In the genomic region with DNA sequence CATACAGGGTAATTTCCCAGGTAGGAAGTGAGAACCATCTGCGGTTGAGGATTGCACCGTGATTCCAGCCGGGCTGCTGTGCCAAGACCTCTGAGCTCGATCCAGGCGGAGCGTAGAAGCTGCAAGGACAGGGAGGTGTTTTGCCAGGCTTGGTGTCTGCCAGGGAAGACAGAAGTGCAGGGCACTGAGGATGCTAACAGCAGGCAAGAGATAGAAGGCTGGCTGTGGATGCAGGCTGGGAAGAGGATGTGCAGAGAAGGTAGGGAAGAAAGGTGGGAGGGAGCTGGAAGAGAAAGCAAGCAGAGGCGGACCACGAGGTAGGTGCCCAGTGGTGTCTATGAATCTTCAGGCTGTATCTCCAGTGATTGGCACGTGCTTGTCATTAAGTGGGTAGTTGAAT, we compare ENCODE assay signal across 32 mouse cellular contexts. TPM values are rescaled to one million over a fixed set of nuclear protein-coding genes. Genes with fewer than 3 reads are reported as not detected.
A peak's percentile ranks its signal among the peaks of the same experiment; 100 is the strongest.
DNase-seq lines count a peak whose midpoint lies in the region; ATAC-seq lines count a peak whose summit lies in the region.
"Had no signal": no experiment of that assay in that cellular context is flagged by ENCODE, and none has a peak within 500 bp of the region (broad histone marks: within the 10 kb centered on the region; RNA-seq: fewer than 3 reads in every experiment).

No protein-coding gene starts in this region.

- H3K4me3 ChIP-seq in megakaryocyte, embryonic 14.5 days (replicated peaks) = peak overlapping the region; percentile 46
- H3K4me3 ChIP-seq: embryonic facial prominence, embryonic 12.5 days; heart, embryonic 12.5 days; midbrain, embryonic 13.5 days; neural tube, embryonic 13.5 days had no signal

- H3K36me3 ChIP-seq in megakaryocyte, embryonic 14.5 days (replicated peaks; ENCODE audit: low read length) = peaks cover 47% of the 10 kb centered on the region

- no peak for ATAC-seq in megakaryocyte, adult 5-6 weeks (ENCODE audit: poor library complexity, severe bottlenecking)
- ATAC-seq: forebrain, embryonic 14.5 days; intestine, postnatal 0 days; liver, embryonic 12.5 days; liver, postnatal 0 days; midbrain, embryonic 13.5 days; Patski had no signal

- no peaks in the 10 kb centered on the region for H3K27me3 ChIP-seq in megakaryocyte, embryonic 14.5 days (replicated peaks)
- H3K27me3 ChIP-seq: Patski had no signal

- intact Hi-C loops in heart, postnatal 36 days (cut with DNase I) = no loop called here

- no peaks in the 10 kb centered on the region for H3K9me3 ChIP-seq in megakaryocyte, embryonic 14.5 days
- H3K9me3 ChIP-seq: embryonic facial prominence, embryonic 12.5 days; heart, embryonic 12.5 days; liver, embryonic 12.5 days; midbrain, embryonic 13.5 days; neural tube, embryonic 13.5 days had no signal

- peaks cover 87% of the 10 kb centered on the region for H3K4me1 ChIP-seq in megakaryocyte, embryonic 14.5 days

- peak; percentile 47 to 54 for DNase-seq in cerebellum, postnatal 10 days
- no peak for DNase-seq in cerebellum, postnatal 36 days
- DNase-seq in heart, adult 11 months = peak; percentile 95
- DNase-seq in heart, postnatal 36 days = no peak
- DNase-seq in telencephalon, adult 2 months (ENCODE audit: low read depth, low spot score) = peak; percentile 50
- DNase-seq: adrenal gland, postnatal 10 days; cerebellum, adult 11-12 months; cerebellum, postnatal 25 days; embryo, embryonic 11 days; kidney, adult 9 months; kidney, postnatal 14 days; left cerebral cortex, postnatal 4 days; liver, postnatal 0 days; lung, postnatal 36 days; right cerebral cortex, postnatal 25 days; thymus, adult 18-20 months; thymus, postnatal 36 days had no signal

RNA-seq across cellular contexts. Expression of gene Ripor1, which starts 6.8 kb away (rescaled TPM):
- 10 to 100 TPM; 53.0 to 53.8 TPM for total RNA-seq in heart, postnatal 36 days (2021)
- 19.3 and 27.7 TPM in 2 replicates for polyA plus RNA-seq in megakaryocyte, embryonic 14.5 days (2012; ENCODE audit: insufficient read depth, low replicate concordance)
- 13.5 and 16.9 TPM in 2 replicates for total RNA-seq in megakaryocyte, adult 5-6 weeks (2015)
- total RNA-seq in megakaryocyte, adult 5-6 weeks (2017) = 1.6 and 2.6 TPM in 2 replicates

RNA-seq across cellular contexts. Expression of gene Ctcf, which starts 24.5 kb away (rescaled TPM):
- 10 to 100 TPM; 40.0 to 43.0 TPM for total RNA-seq in heart, postnatal 36 days (2021)
- polyA plus RNA-seq in megakaryocyte, embryonic 14.5 days (2012; ENCODE audit: insufficient read depth, low replicate concordance) = 18.1 and 68.4 TPM in 2 replicates
- 97.0 and 98.3 TPM in 2 replicates for total RNA-seq in megakaryocyte, adult 5-6 weeks (2015)
- total RNA-seq in megakaryocyte, adult 5-6 weeks (2017) = 101 and 124 TPM in 2 replicates

RNA-seq across cellular contexts. Expression of gene Agrp, which starts 25.4 kb away (rescaled TPM):
- total RNA-seq in heart, postnatal 36 days (2021) = not detected
- polyA plus RNA-seq in megakaryocyte, embryonic 14.5 days (2012; ENCODE audit: insufficient read depth, low replicate concordance) = not detected in 2 replicates
- not detected in 2 replicates for total RNA-seq in megakaryocyte, adult 5-6 weeks (2015)
- total RNA-seq in megakaryocyte, adult 5-6 weeks (2017) = not detected in 2 replicates
- total RNA-seq: hematopoietic stem cell, adult 5-6 weeks; layer of hippocampus, adult 18-20 months; layer of hippocampus, postnatal 14 days; left cerebral cortex, postnatal 4 days; megakaryocyte-erythroid progenitor cell, adult 5-6 weeks; MEL had no signal
- polyA plus RNA-seq: liver, embryonic 12.5 days; liver, postnatal 0 days had no signal

RNA-seq across cellular contexts. Expression of gene Atp6v0d1, which starts 46.0 kb away (rescaled TPM):
- total RNA-seq in heart, postnatal 36 days (2021) = 10 to 100 TPM; 51.7 to 53.4 TPM
- polyA plus RNA-seq in megakaryocyte, embryonic 14.5 days (2012; ENCODE audit: insufficient read depth, low replicate concordance) = 19.8 and 57.3 TPM in 2 replicates
- 222 and 239 TPM in 2 replicates for total RNA-seq in megakaryocyte, adult 5-6 weeks (2015)
- 86.2 and 101 TPM in 2 replicates for total RNA-seq in megakaryocyte, adult 5-6 weeks (2017)

Comparison
In these comparisons a context has a peak if more than half of its experiments do, and no peak if none do; other contexts are left out.
1. DNase-seq: peak in cerebellum, postnatal 10 days (2 of 2), heart, adult 11 months (single experiment) and telencephalon, adult 2 months (single experiment); none in cerebellum, postnatal 36 days (0 of 2) and heart, postnatal 36 days (0 of 2).